Mouse (Mus musculus): ENCODE results near the gene Gm10490.
"Not testable (repeated sequence)": the region's sequence is repeated elsewhere in the genome, so short reads cannot be mapped to it uniquely, and the experiment has no call there.

Gm10490 gene

DNA sequence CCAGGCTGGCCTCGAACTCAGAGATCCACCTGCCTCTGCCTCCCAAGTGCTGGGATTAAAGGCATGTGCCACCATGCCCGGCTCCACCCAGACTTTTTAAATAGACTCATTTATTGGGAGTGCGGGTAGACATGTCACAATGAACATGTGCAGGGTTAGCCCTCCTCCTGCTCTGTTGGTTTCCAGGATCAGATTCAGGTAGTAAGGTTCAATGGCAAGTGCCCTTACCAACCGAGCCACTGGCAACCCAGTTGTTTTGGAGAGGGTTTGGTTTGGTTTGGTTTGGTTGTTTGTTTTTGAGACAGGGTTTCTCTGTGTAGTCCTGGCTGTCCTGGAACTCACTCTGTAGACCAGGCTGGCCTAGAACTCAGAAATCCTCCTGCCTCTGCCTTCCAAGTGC is at the start of gene Gm10490:
Gene Gm10490 (plus strand): TSS at position 301 of the 400 bp plus-strand sequence.
- DNase-seq = not testable (repeated sequence)

DNA sequence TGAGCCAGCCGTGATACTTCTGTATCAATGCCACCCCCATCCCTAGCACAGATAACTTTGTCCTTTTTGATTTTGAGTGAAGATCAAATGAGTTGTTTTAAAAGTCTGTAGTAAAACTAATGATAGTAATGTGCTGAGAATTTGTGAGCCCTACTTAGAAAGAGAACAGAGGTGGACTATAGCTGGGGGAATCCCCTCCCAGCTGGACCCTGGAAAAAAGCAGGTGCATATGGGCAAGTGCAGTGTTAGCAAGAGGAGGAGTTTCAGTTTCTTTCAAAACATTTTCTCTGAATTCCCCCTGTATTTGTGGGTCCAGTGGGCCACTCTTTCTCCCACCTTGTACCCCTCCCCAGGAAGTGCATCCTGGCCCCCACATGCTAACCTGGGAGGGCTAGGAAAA is 46.2 kb upstream of the Gm10490 start:
- no peak for DNase-seq

DNA sequence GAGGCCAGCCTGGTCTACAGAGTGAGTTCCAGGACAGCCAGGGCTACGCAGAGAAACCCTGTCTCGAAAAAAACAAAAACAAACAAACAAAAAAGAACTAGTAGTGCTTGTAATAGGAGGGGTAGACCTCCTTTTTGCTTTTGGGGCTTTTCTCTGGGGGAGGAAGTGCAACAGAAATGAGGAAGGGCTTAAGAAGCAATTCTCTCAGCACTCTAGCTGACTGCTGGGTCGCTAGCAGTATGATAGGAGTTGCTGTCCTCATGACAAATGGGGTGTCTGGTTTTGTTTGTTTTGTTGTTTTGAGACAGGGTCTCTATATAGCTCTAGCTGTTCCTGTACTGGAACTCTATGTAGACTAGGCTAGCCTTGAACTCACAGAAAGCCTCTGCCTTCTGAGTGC is 44.8 kb upstream of the Gm10490 start:
- no peak for DNase-seq

DNA sequence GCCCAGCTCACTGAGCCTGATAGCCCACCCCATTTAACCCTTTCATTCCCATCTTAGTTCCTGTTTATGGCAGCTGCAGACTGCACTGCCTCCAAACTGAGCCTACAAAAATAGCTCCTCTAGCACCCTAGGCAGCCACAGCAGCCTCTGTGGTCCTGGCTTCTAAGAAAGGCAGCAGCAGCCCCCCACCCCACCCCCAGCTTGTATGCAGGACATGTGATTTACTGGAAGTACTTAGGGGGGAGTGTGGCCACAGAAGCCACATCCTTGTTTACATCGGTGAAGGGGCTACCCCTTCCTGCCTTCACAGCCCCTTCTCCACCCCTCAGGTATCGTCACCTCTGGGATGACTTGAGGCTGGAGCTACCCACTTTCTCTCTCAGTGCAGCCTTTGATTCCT is 44.0 kb upstream of the Gm10490 start:
- no peak for DNase-seq

DNA sequence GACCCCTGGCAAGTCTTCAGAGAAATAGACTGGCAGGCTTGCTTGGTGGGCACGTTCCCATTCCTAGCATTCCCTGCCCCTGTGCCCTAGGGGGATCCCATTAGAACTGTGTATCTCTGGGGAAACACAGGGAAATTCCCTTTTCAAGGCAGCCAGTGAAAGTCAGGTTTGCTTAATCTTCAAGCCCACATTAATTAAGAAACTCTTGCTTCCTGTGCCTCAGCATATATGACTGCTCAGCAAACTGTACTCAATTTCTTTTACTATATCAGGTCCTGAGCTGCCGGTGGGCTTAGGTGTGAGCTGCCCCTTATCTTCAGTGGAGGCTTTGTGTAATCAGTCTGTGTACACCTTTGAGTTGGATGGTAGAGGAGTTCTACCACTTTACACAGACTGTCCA is 43.6 kb upstream of the Gm10490 start:
- DNase-seq = no peak

DNA sequence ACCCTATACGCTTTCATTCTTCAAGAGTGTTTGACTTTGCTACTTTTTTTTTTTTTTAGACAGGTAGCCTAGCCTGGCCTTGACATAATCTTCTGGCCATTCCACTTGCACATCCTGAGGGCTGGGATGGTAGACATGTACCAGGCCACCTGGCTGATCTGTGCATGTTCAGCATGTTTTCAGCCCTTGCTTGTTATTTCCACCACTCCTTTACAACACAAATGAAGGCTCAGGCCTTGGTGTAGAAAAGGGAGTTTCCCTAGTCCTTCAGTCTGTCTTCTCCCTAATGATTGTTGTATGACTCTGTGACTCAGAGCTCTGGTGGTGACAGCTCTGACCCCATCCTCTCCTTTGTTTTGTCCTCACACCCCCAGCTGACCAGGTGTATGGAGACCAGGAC is 42.2 kb upstream of the Gm10490 start:
- DNase-seq = no peak

DNA sequence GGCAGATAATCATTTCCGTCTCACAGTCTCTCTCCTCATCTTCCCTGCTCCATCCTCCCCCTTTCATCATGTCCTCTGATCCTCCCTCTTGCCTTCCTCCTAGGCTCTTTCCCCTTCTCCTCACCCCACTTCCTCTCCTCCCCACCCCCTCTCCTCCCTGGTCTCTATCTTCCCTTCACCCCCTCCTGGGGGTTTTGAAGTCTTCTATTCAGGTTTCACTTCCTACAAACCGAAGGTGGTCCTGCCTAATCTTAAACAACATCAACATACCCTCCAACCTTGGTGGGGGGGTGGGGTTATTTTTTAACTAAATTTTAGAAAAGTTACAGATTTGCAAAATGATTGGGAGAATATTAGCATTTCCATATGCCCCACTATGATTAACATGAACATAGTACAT is 40.8 kb upstream of the Gm10490 start:
- DNase-seq = no peak

DNA sequence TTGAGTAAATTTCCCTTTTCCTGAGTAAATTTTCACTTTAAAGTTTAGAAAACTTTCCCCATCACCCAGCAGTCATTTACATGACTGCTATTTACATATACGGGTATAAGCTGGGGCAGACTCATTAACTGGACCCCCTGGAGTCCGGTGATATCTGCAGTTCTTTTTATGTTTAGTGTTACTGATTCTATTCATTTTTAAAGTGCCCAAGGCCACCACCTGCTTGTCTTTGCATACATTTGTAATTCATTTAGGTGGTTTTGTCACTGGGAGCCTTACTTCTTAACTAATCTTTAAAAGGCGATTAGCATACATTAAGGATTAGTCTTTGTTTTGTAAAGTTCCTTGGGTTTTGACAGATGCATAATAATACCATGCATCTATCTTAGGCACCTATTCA is 39.5 kb upstream of the Gm10490 start:
- DNase-seq = no peak

DNA sequence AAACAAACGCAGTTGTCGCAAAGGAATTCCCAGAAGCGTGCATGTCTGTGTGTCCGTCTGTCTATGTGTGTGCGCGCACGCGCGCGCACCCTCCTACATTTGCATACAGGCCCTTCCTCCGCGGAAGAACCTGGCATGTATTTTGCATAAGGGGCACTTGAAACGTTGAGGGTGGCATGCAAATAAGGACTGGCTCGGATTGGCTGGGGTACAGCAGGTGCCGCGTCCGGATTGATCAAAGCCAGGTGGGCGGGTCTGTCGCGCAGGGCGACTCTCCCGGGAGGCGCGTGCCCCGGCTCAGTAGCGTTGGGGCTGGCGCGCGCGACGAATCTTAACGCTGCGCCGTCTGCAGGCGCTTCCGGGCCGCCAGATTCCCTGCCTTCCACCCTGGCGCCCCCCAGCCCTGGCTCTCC is 31.3 kb upstream of the Gm10490 start, which contains the start of gene Pim2:
Gene Pim2 (plus strand): TSS at position 256 of the 413 bp plus-strand sequence.
- peak; percentile 83 to 90 for DNase-seq

DNA sequence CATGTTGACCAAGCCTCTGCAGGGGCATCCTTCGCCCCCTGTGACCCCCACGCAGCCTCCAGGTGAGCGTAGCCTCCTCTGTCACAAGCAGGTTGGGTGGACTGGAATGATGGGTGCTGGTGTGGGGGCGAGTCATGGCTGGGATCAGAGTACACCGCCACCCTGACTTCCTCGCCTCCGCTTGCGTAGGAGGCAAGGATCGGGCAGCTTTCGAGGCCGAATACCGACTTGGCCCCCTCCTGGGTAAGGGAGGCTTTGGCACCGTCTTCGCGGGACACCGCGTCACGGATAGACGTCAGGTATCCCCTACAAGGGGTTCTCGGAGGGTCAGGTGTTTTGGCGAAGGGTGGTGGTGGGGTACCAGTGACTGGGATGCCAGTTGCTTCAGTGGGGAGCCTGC is 30.8 kb upstream of the Gm10490 start:
- peak; percentile 4 to 20 for DNase-seq

DNA sequence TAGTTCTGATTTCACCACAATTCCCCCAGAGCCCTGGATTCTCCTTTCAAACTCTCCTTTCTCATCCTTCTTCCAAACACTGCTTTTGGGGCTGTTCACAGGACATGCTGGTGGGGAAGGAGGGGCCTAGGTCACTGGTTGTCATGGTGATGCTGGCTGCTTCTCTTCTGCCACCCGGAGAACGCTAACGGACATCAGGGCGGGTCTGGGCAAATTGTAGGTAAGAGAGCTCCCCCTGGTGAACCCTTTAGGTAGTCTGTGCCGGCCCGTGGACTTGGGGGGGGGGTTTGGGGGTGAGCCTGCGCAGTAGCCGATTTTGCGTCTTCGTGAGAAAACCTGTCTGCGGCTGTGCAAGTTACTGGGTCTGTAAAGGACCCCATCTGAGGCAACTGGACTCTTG is 29.5 kb upstream of the Gm10490 start:
- DNase-seq = peak; percentile 57 to 71

DNA sequence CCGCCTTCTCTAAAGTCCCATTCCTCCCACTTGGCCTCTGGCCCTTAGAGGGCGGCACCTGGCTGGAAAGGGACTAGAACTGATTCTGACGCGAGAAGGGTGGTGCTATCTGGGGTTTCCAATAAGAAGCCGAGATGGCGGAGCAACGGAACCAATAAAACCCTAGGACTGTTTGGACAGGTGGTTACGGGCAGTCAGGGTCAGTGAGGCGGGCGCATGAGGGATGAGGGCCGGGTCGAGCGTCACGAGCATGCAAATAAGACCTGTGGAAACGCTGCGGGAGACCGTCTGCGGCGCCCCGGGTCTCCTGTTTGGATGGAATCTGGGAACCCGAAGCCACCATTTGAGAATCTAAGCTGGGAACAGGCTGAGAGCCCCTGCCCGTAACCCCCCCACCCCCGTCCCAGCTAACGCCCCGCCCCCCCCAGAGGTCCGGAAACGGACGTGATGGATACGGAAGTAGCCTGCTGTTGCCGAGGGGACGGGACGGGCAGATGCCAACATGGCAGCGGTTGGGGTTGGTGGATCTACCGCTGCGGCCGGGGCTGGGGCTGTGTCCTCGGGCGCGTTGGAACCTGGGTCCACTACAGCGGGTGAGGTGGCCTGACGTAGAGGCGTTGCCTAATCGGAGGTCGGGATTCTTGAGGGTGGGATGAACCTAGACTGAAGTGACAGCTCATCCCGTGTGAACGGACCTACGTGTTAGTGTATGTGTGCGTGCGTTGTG is 25.3 kb upstream of the Gm10490 start, which contains the start of gene Slc35a2:
Gene Slc35a2 (plus strand): TSS at position 188 of the 727 bp plus-strand sequence.
- DNase-seq = peak; percentile 90 to 95

DNA sequence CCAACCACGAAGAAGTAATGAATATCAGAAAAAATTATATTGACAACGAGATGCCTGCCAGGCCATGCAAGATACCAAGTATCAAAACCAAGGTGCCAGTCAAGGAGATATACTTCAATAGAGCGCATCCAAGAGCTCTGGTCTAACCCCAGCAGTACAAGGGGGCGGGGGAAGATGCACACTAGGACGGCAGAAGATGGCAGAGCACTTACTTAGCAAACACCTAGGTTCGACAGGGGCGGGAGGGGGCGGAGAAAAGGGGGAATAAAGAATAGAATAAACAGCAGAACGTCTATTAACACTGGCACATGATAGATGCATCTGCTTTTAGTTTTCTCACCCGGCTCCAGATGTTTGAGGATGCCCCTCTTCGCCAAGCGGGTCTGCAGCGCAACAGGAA is 11.1 kb upstream of the Gm10490 start:
- no peak for DNase-seq

DNA sequence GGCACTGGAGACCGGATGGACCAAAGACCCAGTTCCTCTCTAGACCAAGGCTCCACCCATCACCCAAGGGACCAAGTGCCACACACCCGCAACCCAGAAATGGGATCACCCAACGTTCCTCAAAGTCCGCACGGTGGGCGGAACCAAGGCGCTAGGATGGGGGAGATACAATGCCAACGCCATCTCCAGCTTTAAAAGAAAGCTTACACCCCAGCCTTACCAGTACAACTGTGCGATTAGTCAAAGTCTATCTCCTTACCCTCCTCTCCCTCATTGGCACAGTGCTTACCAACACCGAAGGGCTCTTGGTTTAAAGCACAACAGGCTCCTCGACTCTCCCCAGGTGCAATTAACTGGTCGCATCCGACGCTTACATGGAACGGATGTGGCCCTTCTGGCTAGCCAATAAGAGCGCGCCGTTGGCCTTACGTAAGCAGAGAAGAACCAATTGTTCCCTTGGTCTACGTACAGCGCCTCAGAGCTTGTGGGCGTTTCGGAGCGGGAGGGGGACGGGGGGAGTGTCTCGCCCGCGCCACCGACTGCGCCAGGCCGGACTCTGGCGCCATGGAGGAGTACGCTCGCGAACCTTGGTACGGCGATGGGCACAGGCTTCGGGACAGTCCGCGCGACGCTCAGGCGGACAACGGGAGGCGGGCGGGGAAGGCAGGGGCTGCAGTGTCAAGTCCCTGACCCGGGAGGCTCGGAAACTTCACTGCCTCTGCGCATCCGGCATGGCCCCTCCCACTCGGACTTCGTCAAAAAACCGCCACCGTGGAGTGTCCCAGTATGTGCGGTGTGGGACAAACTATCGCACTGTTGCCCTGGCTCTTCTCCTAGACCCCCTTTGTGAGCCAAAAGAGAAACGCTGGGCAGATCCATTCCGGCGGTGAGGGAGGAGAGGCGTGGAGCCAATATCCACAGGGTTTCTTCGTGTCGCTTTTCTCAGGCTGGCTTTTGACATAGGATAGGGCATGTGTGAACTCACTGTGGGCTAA is 10.2 kb upstream of the Gm10490 start, which contains the start of the genes Pqbp1 and Timm17b:
Gene Pqbp1 (minus strand): TSS at position 390 of the 995 bp plus-strand sequence.
Gene Timm17b (plus strand): TSS at position 478 of the 995 bp plus-strand sequence.
- DNase-seq = peak; percentile 91 to 93

DNA sequence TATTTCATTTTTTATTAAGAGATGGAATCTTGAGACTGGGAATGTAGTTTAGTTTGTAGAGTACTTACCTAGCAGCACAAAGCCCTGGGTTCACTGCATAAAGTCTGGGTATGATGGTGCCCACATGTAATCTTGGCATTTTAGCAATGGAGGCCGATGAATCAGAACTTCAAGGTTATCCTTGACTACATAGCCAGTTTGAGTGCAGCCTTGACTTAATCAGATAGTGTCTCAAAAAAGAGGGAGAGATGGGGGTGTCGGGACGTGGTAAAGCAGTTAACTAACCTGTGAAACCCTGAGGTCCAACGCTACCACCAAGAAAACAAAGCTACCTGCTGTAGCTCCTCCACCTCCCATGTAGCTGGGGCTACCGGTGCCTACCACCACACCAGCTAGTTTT is 4.9 kb upstream of the Gm10490 start:
- no peak for DNase-seq

DNA sequence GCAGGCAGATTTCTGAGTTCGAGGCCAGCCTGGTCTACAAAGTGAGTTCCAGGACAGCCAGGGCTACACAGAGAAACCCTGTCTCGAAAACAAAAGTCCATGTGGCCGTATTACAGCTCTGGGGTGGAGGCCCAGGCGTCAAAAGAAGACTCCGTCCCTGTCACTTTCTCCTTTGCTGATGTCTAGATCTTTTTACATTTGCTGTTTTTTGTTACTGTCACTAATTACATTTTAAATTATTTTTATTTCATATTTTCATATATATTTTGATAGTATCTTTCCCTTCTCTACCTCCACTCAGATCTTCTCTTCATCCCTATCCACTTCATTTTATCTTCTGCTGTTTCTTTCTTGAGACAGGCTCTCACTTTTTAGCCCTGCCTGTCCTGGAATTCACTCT is 1.6 kb upstream of the Gm10490 start, which contains the start of gene Gm10491:
Gene Gm10491 (minus strand): TSS at position 101 of the 400 bp plus-strand sequence.
- DNase-seq = no peak

DNA sequence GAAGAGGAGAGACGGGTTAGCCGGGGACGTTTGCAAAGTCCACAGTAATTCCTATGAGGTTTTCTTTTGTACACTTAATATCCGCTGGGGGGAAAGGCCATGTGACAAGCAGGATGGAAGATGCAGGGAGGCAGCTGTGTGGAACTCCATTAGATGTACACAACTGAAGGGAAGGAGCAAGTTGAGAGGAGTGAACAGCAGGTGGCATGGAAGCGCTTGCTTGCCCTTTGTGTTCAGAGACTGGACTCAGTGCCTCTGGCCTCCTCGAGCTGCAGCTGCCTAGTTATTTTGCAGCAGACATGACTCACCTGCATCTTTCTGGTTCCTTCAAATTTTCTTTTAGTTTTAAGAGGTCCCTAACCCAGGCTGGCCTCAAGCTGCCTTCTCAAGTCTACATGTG is 1.1 kb downstream of the Gm10490 start:
- DNase-seq = no peak

DNA sequence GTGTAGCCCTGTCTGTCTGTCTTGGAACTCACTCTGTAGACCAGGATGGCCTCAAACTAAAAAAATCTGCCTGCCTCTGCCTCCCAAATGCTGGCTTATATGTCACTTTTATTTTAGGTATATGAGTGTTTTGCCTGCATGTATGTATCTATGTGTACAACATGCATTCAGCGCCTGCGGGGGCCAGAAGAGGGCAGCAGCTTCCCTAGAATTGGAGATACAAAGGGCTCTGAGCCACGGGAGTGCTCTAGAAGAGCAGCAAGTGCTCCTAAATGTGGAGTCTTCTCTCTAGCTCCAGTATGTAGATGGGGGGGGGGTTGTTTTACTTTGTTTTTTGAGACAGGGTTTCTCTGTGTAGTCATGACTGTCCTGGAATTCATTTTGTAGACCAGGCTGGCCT is 6.3 kb downstream of the Gm10490 start:
- peak; percentile 32 to 40 for DNase-seq

DNA sequence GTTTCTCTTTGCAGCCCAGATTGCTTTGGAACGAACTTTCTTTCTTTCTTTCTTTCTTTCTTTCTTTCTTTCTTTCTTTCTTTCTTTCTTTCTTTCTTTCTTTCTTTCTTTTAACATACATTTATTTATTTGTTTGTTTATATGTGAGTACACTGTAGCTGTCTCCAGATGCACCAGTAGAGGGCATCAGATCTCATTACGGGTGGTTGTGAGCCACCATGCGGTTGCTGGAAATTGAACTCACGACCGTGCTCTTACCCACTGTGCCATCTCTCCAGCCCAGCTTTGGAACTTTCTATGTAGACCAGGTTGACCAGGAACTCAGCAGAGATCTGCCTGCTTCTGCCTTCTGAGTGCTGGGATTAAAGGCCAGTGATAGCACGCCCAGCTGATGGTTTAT is 8.6 kb downstream of the Gm10490 start:
- DNase-seq = not testable (repeated sequence)

DNA sequence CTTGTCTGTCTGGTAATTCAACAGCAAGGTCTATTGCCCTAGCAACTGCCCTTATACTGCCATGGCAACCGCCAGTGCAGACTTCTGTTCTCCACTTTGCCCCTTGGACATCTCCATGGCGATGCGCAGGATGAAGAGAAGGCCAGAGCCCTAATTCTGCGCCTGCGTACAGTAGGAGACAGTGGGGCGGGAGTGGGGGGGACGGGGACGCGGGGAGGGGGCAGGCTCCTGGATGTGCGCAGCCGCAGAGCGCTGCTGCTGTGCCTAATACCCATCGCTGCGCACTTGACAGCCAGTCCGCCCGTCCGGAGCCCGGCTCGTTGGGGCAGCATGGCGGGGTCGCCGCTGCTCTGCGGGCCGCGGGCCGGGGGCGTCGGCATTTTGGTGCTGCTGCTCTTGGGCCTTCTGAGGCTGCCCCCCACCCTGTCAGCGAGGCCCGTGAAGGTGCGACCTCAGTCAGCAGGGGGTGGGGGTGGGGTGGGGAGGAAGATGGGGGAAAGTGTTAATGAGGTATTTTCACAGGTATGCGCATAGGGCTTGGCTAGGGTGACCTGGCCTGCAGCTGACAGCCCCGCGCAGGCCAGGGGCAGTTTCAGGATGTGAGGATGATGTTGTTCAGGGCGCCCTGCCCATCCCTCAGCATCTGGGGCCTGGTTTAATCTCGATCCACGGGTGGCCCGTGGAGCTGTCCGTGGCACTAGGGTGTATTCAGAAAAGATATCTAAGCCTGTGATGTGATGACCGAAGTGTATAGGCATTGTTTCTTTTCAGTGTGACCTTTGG is 10.4 kb downstream of the Gm10490 start, which contains the start of gene Pcsk1n:
Gene Pcsk1n (plus strand): TSS at position 222 of the 783 bp plus-strand sequence.
- no peak for DNase-seq

DNA sequence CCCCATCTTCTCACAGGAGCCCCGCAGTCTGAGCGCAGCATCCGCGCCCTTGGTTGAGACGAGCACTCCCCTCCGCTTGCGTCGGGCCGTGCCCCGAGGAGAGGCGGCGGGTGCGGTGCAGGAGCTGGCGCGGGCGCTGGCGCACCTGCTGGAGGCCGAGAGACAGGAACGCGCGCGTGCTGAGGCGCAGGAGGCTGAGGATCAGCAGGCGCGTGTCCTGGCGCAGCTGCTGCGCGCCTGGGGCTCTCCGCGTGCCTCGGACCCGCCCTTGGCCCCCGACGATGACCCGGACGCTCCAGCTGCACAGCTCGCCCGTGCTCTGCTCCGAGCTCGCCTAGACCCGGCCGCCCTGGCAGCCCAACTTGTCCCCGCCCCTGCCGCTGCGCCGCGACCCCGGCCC is 12.7 kb downstream of the Gm10490 start:
- no peak for DNase-seq

DNA sequence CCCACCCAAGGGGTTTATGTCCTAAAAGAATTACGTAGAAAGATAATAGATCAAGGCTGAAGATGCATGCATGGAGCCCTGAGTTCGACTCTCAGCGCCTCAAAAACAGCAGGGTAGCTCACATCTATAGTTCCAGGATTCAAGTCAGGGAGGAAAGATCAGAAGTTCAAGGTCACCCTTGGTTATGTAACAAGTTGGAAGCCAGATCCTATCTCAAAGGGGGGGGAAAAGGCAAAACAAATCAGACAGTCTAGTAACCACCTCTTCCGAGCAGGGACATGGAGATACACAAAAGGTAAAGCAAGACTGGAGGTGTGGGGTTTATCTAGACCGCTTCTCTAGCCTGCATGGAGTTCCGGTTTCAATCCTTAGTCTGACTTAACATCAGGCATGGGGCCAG is 16.9 kb downstream of the Gm10490 start:
- DNase-seq = no peak

All from kidney, adult 8-10 months (tissue).